Mouse (Mus musculus) kidney, embryonic 16.5 days (tissue): Measurements from ENCODE around the gene Tnnt1. TPM values are rescaled to one million over a fixed set of nuclear protein-coding genes. Genes with fewer than 3 reads are reported as not detected.

Source experiments
- polyA plus RNA-seq: library from polyadenylated mRNA; unstranded; fragments of >200 nt; fragmentation: Nextera tagmentation; extraction: Ambion mirVana; gene quantifications from 2 replicates; pipeline ENCODE4 v1.2.1, GENCODE M21; 2015

The Tnnt1 gene
- polyA plus RNA-seq, 1 experiment from 2014 or later, result 20.9 TPM

Other genes with a start within 250 kb of the Tnnt1 start
- gene Ncr1, start 178.7 kb downstream of the Tnnt1 start, polyA plus RNA-seq, result not detected in 2 replicates
- gene Gp6, start 118.6 kb downstream of the Tnnt1 start, polyA plus RNA-seq, result 0.39 TPM in 1 of 2 replicates, not detected in the other
- gene Rdh13, start 70.7 kb downstream of the Tnnt1 start, polyA plus RNA-seq, result 34.4 and 34.5 TPM in 2 replicates
- 8.8 and 10.1 TPM in 2 replicates for gene Eps8l1, start 55.7 kb downstream of the Tnnt1 start, polyA plus RNA-seq
- gene Ppp1r12c, start 14.7 kb downstream of the Tnnt1 start, polyA plus RNA-seq, result 22.1 and 31.6 TPM in 2 replicates
- 5.8 and 6.1 TPM in 2 replicates for gene Tnni3, start 7.8 kb upstream of the Tnnt1 start, polyA plus RNA-seq
- gene Dnaaf3, start 16.1 kb upstream of the Tnnt1 start, polyA plus RNA-seq, result 3.3 and 3.5 TPM in 2 replicates
- 5.3 and 6.6 TPM in 2 replicates for gene Syt5, start 31.2 kb upstream of the Tnnt1 start, polyA plus RNA-seq
- gene Ptprh, start 87.7 kb upstream of the Tnnt1 start, polyA plus RNA-seq, result not detected in 2 replicates
- gene Tmem86b, start 115.0 kb upstream of the Tnnt1 start, polyA plus RNA-seq, result 1.2 and 1.3 TPM in 2 replicates
- gene Ppp6r1, start 142.6 kb upstream of the Tnnt1 start, polyA plus RNA-seq, result 3.2 and 5.2 TPM in 2 replicates
- 114 and 118 TPM in 2 replicates for gene Hspbp1, start 168.7 kb upstream of the Tnnt1 start, polyA plus RNA-seq
- gene Brsk1, start 174.2 kb upstream of the Tnnt1 start, polyA plus RNA-seq, result 1.2 and 1.3 TPM in 2 replicates
- 0.07 and 0.08 TPM in 2 replicates for gene Tmem150b, start 208.9 kb upstream of the Tnnt1 start, polyA plus RNA-seq
- 99.3 and 104 TPM in 2 replicates for gene Kmt5c, start 223.7 kb upstream of the Tnnt1 start, polyA plus RNA-seq
- 71.2 and 71.4 TPM in 2 replicates for gene Cox6b2, start 236.7 kb upstream of the Tnnt1 start, polyA plus RNA-seq